Mouse (Mus musculus) kidney, embryonic 14.5 days (tissue): Measurements from ENCODE around the gene Pard3. TPM values are rescaled to one million over a fixed set of nuclear protein-coding genes. Genes with fewer than 3 reads are reported as not detected.

ENCODE experiments used
- ATAC-seq: fragments of 200-750 bp; cut with Nextera tagmentation; 2 replicates; pipeline ENCODE4 v1.8.0; 2017; ENCODE audit warnings: moderate number of reproducible peaks, mild to moderate bottlenecking, moderate TSS enrichment, moderate library complexity; ENCODE audit not compliant: low FRiP score, low TSS enrichment
- H3K27ac ChIP-seq: fragments of 300-500 bp; sonication (generic); 2 replicates; pipeline ENCODE4 v1.5.1; 2014; ENCODE audit warnings: low read depth, mild to moderate bottlenecking, low read length, moderate library complexity, mixed read lengths
- H3K27me3 ChIP-seq: fragments of 300-500 bp; sonication (generic); 2 replicates; pipeline ENCODE4 v1.6.1; 2014; ENCODE audit warnings: mild to moderate bottlenecking, low read length; ENCODE audit not compliant: control insufficient read depth, insufficient read depth
- H3K36me3 ChIP-seq: fragments of 300-500 bp; sonication (generic); 2 replicates; pipeline ENCODE4 v1.6.1; 2014; ENCODE audit warnings: low read length, mixed read lengths; ENCODE audit not compliant: control insufficient read depth, insufficient read depth
- H3K4me1 ChIP-seq: fragments of 300-500 bp; sonication (generic); 2 replicates; pipeline ENCODE4 v1.6.1; 2014; ENCODE audit warnings: low read length, mixed read lengths; ENCODE audit not compliant: control insufficient read depth, insufficient read depth
- H3K4me2 ChIP-seq: fragments of 300-500 bp; sonication (generic); replicated peaks from 2 replicates; pipeline ENCODE4 v1.6.1; 2014; ENCODE audit warnings: low read depth, mild to moderate bottlenecking, low read length
- H3K4me3 ChIP-seq: fragments of 300-500 bp; sonication (generic); 2 replicates; pipeline ENCODE4 v1.5.1; 2014; ENCODE audit warnings: mild to moderate bottlenecking, low read length
- H3K9ac ChIP-seq: fragments of 300-500 bp; sonication (generic); 2 replicates; pipeline ENCODE4 v1.6.1; 2014; ENCODE audit warnings: low read depth, mild to moderate bottlenecking, low read length, moderate library complexity
- H3K9me3 ChIP-seq: fragments of 300-500 bp; sonication (generic); 2 replicates; pipeline ENCODE4 v1.6.1; 2016; ENCODE audit warnings: low read length; ENCODE audit not compliant: control insufficient read depth
- WGBS: fragments of 180-500 bp; shearing (Covaris S2); extraction: QIAGEN DNeasy Blood & Tissue Kit; methylation state at CpG from one replicate; pipeline ENCODE4 v1.1.7; 2014; 5-methylcytosine and 5-hydroxymethylcytosine counted together
- polyA plus RNA-seq: library from polyadenylated mRNA; unstranded; fragments of >200 nt; fragmentation: Nextera tagmentation; extraction: Ambion mirVana; gene quantifications from 2 replicates; pipeline ENCODE4 v1.2.1, GENCODE M21; 2014

Pard3 gene
- polyA plus RNA-seq, 1 experiment from 2014 or later = 36.9 TPM

DNA sequence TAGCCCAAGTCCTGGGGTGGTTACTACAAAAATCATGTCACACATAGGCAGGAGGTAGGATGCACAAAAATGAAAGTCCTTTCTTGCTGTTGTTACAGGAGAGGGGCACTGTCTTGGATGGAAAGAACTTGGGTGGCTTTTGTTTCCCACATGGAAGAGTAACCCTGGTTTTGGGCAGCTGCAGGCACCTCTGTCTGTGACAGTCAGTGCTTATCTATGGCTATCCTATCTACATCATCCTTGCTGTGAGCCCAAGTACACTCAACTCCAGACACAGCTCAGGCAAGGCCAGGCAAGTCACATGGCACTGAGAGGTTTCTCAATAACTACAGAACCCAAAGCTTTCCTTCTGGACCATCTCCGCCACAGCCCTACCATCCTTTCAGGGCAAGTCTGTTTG, 506.8 kb downstream of the Pard3 start:
- WGBS = 83% methylated on average over 1 of the region's 1 CpGs
- Histone ChIP-seq H3K27ac (no peak overlapping the region), H3K9me3 (no peaks in the 10 kb centered on the region), H3K9ac (no peak overlapping the region), H3K4me1 (no peaks in the 10 kb centered on the region), H3K4me3 (no peak overlapping the region), H3K27me3 (no peaks in the 10 kb centered on the region), H3K36me3 (no peaks in the 10 kb centered on the region), H3K4me2 (no peak overlapping the region)
- ATAC-seq = no peak

DNA sequence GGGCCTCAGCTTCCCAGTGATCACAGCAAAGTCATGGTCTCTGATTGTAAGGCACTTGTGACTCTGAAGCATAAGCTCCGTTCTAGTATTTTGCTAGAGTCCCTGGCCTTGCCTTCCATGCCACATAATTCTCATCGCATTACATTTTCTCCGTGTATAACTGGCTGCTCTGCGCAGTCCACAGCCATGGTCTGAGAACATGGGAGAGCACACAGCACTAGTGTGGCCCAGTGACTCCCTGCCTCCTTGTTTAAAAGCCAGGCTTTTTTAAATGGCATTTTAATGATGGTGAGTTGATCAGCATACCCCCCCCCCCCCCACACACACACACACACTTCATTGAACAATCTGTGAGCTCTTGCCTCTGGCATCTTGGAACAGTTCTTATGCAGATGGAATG, 508.8 kb downstream of the Pard3 start:
- Histone ChIP-seq H3K9ac (no peak overlapping the region), H3K4me3 (no peak overlapping the region), H3K4me1 (no peaks in the 10 kb centered on the region), H3K4me2 (no peak overlapping the region), H3K36me3 (no peaks in the 10 kb centered on the region), H3K27me3 (no peaks in the 10 kb centered on the region), H3K27ac (no peak overlapping the region), H3K9me3 (no peaks in the 10 kb centered on the region)
- no peak for ATAC-seq
- WGBS = 86% methylated on average over 4 of the region's 4 CpGs

DNA sequence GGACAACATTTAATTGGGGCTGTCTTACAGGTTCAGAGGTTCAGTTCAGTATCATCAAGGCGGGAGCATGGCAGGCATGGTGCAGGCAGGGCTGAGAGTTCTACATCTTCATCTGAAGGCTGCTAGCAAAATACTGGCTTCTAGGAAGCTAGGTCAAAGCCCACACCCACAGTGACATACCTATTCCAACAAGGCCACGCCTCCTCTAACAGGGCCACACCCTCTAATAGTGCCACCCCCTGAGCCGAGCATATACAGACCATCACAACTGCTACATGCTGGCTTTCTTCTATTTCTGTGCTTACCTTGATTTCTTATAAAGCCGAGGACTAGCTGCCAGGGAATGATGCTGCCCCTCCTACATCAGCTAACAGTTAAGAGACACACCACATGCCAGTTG, 513.0 kb downstream of the Pard3 start:
- H3K27ac ChIP-seq = no peak overlapping the region
- 88% methylated on average over 4 of the region's 4 CpGs for WGBS
- ATAC-seq = no peak

GRCm38 (mm10) chr8:127577656-127578055, 514.0 kb downstream of the Pard3 start:
- Histone ChIP-seq H3K9ac (no peak overlapping the region), H3K4me2 (no peak overlapping the region), H3K27ac (no peak overlapping the region), H3K27me3 (no peaks in the 10 kb centered on the region), H3K4me3 (no peak overlapping the region), H3K36me3 (no peaks in the 10 kb centered on the region), H3K9me3 (no peaks in the 10 kb centered on the region), H3K4me1 (no peaks in the 10 kb centered on the region)
- 90% methylated on average over 6 of the region's 6 CpGs for WGBS
- no peak for ATAC-seq

More for the DNA sequence above, 513.0 kb downstream of the Pard3 start:
- no peak overlapping the region for H3K4me2 ChIP-seq
- H3K9me3 ChIP-seq = no peaks in the 10 kb centered on the region
- H3K27me3 ChIP-seq = no peaks in the 10 kb centered on the region
- H3K36me3 ChIP-seq = no peaks in the 10 kb centered on the region
- no peak overlapping the region for H3K9ac ChIP-seq
- no peak overlapping the region for H3K4me3 ChIP-seq
- H3K4me1 ChIP-seq = no peaks in the 10 kb centered on the region

DNA sequence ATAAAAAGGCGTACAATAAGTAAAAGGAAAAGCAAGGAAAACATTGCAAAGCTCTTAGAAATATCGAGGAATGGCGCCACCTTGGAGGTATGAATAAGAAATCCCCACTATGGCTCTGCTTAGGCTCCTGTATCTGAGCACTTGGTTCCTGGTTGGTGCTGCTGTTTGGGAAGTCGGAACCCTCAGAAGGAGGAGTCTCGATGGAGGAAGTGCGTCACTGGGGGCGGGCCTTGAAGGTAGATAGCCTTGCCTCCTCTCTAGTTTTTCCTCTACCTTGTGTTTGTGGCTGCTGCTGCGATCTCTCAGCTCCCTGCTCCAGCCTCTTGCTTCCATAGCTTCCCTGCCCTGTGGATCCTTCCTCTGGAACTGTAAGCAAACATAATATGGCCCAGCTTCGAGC, 515.7 kb downstream of the Pard3 start:
- Histone ChIP-seq H3K27me3 (no peaks in the 10 kb centered on the region), H3K9me3 (no peaks in the 10 kb centered on the region), H3K4me2 (no peak overlapping the region), H3K9ac (no peak overlapping the region), H3K36me3 (no peaks in the 10 kb centered on the region), H3K27ac (no peak overlapping the region), H3K4me3 (no peak overlapping the region), H3K4me1 (no peaks in the 10 kb centered on the region)
- no peak for ATAC-seq
- WGBS = 91% methylated on average over 9 of the region's 9 CpGs

DNA sequence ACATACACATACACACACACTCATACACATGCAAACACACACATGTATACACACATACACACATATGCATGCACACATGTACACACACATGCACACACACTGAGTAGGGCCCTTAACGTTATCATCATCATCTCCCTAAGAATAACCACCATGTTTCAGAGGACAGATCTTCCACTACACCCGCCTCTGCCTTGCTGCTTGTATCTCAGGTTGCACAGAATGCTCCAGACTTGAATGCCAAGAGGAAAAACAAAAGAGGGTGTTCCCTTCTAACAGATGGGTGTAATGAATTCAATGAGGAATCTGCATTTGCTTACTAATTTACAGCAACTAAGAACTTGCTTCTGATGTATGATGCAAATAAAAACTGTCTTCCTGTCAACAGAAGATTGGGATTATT, 519.7 kb downstream of the Pard3 start:
- Histone ChIP-seq H3K27me3 (no peaks in the 10 kb centered on the region), H3K36me3 (no peaks in the 10 kb centered on the region), H3K27ac (no peak overlapping the region), H3K4me3 (no peak overlapping the region), H3K9ac (no peak overlapping the region), H3K9me3 (no peaks in the 10 kb centered on the region), H3K4me1 (no peaks in the 10 kb centered on the region), H3K4me2 (no peak overlapping the region)
- no peak for ATAC-seq
- 85% methylated on average over 2 of the region's 2 CpGs for WGBS

DNA sequence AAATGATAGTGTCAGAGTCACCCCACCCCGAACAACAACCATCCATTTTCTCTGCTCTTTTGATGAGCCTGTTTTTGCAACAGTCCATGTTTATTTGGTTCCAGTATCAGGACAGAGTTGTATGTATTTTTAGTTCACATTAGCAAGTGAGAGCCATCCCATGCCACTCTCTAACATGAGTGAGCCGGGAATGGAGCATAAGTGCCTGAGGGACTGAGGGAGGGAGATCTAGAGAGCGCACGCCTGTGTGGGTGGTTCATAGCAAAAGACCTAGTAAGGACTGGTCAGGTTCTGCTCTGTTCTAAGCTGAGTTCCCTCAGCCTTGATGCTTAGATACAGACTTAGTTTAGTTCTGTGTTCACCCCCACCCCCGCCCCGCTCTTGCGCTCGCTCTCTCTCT, 521.9 kb downstream of the Pard3 start:
- H3K4me3 ChIP-seq = no peak overlapping the region
- no peak overlapping the region for H3K4me2 ChIP-seq
- WGBS = 93% methylated on average over 8 of the region's 8 CpGs
- ATAC-seq = no peak
- no peak overlapping the region for H3K27ac ChIP-seq
- H3K36me3 ChIP-seq = no peaks in the 10 kb centered on the region
- no peaks in the 10 kb centered on the region for H3K27me3 ChIP-seq
- no peak overlapping the region for H3K9ac ChIP-seq
- H3K9me3 ChIP-seq = no peaks in the 10 kb centered on the region
- H3K4me1 ChIP-seq = no peaks in the 10 kb centered on the region

GRCm38 (mm10) chr8:127586681-127587080, 523.0 kb downstream of the Pard3 start:
- Histone ChIP-seq H3K4me1 (no peaks in the 10 kb centered on the region), H3K27me3 (no peaks in the 10 kb centered on the region), H3K9me3 (no peaks in the 10 kb centered on the region), H3K4me3 (no peak overlapping the region), H3K27ac (no peak overlapping the region), H3K4me2 (no peak overlapping the region), H3K36me3 (no peaks in the 10 kb centered on the region), H3K9ac (no peak overlapping the region)
- 65% methylated on average over 5 of the region's 5 CpGs for WGBS
- no peak for ATAC-seq

- no peak overlapping the region for H3K27ac ChIP-seq
- no peaks in the 10 kb centered on the region for H3K27me3 ChIP-seq
- H3K9me3 ChIP-seq = no peaks in the 10 kb centered on the region
- no peak for ATAC-seq
- H3K4me3 ChIP-seq = no peak overlapping the region
- H3K4me1 ChIP-seq = 0 out of 2 replicates have a peak, but pooled peaks cover 4% of the 10 kb centered on the region
- 77% methylated on average over 4 of the region's 4 CpGs for WGBS
- no peaks in the 10 kb centered on the region for H3K36me3 ChIP-seq
- H3K4me2 ChIP-seq = no peak overlapping the region
- H3K9ac ChIP-seq = no peak overlapping the region
Observed at GRCm38 (mm10) chr8:127588313-127588712, 524.6 kb downstream of the Pard3 start.

GRCm38 (mm10) chr8:127589291-127589690, 525.6 kb downstream of the Pard3 start:
- Histone ChIP-seq H3K4me3 (no peak overlapping the region), H3K36me3 (no peaks in the 10 kb centered on the region), H3K4me2 (no peak overlapping the region), H3K27me3 (no peaks in the 10 kb centered on the region), H3K27ac (no peak overlapping the region), H3K9me3 (no peaks in the 10 kb centered on the region), H3K9ac (no peak overlapping the region), H3K4me1 (0 out of 2 replicates have a peak, but pooled peaks cover 4% of the 10 kb centered on the region)
- 50% methylated on average over 4 of the region's 4 CpGs for WGBS
- no peak for ATAC-seq
